Mouse (Mus musculus): ENCODE results near the gene Rnf214. TPM values are rescaled to one million over a fixed set of nuclear protein-coding genes. Genes with fewer than 3 reads are reported as not detected.

The Rnf214 gene
- 10 to 100 TPM; 36.3 to 39.4 TPM for total RNA-seq (2021)

- peak; percentile 95 for DNase-seq
Observed at GRCm38 (mm10) chr9:45906355-45907077, at the start of gene Rnf214, which contains the start of gene Pcsk7. TSS of gene Rnf214 (minus strand) at chr9:45906911. TSS of gene Pcsk7 (plus strand) at chr9:45906497.

GRCm38 (mm10) chr9:45955107-45955963, 48.6 kb upstream of the Rnf214 start, which contains the start of gene Sidt2:
TSS of gene Sidt2 (minus strand) at chr9:45955258.
- peak; percentile 89 for DNase-seq

GRCm38 (mm10) chr9:45954294-45955106, 47.8 kb upstream of the Rnf214 start:
- DNase-seq: peak; percentile 59

- peak; percentile 5 for DNase-seq
Observed at GRCm38 (mm10) chr9:45953511-45954293, 47.0 kb upstream of the Rnf214 start.

- DNase-seq: peak; percentile 5
Observed at GRCm38 (mm10) chr9:45952890-45953289, 46.2 kb upstream of the Rnf214 start.

- no peak for DNase-seq
Observed at GRCm38 (mm10) chr9:45952057-45952456, 45.3 kb upstream of the Rnf214 start.

- no peak for DNase-seq
Observed at GRCm38 (mm10) chr9:45946872-45947183, 40.1 kb upstream of the Rnf214 start.

GRCm38 (mm10) chr9:45946182-45946871, 39.6 kb upstream of the Rnf214 start:
- no peak for DNase-seq

GRCm38 (mm10) chr9:45945721-45946120, 39.0 kb upstream of the Rnf214 start:
- no peak for DNase-seq

GRCm38 (mm10) chr9:45944506-45945400, 38.0 kb upstream of the Rnf214 start:
- no peak for DNase-seq

GRCm38 (mm10) chr9:45943628-45944505, 37.2 kb upstream of the Rnf214 start:
- no peak for DNase-seq

- no peak for DNase-seq
Observed at GRCm38 (mm10) chr9:45942916-45943315, 36.2 kb upstream of the Rnf214 start.

- no peak for DNase-seq
Observed at GRCm38 (mm10) chr9:45942464-45942863, 35.8 kb upstream of the Rnf214 start.

- DNase-seq: peak; percentile 25
Observed at GRCm38 (mm10) chr9:45941329-45941888, 34.7 kb upstream of the Rnf214 start.

GRCm38 (mm10) chr9:45939794-45940193, 33.1 kb upstream of the Rnf214 start:
- no peak for DNase-seq

GRCm38 (mm10) chr9:45938952-45939637, 32.4 kb upstream of the Rnf214 start:
- no peak for DNase-seq

GRCm38 (mm10) chr9:45938088-45938487, 31.4 kb upstream of the Rnf214 start:
- DNase-seq: peak; percentile 53

- DNase-seq: peak; percentile 80
Observed at GRCm38 (mm10) chr9:45936883-45937282, 30.2 kb upstream of the Rnf214 start.

Data from heart, postnatal 4 days (tissue).